Mouse (Mus musculus): ENCODE measurements around the gene Pdik1l.

- TF ChIP-seq CTCF (IDR thresholded peaks at IDR 0.05; ENCODE audit: borderline replicate concordance, control insufficient read depth, extremely low read depth, insufficient read depth, low read length, poor library complexity) (no peak), POLR2A (IDR thresholded peaks at IDR 0.05; ENCODE audit: control insufficient read depth, extremely low read depth, insufficient read depth, low read length, poor library complexity) (no peak)
Measured at GRCm38 (mm10) chr4:134230431-134230830, 57.3 kb downstream of the Pdik1l start.
